Mouse (Mus musculus): Measurements from ENCODE around the gene Wdr86. TPM values are rescaled to one million over a fixed set of nuclear protein-coding genes. Genes with fewer than 3 reads are reported as not detected.

Wdr86 gene
- polyA plus RNA-seq, 1 experiment = not detected

- no peak for TF ChIP-seq GATA1 (IDR thresholded peaks at IDR 0.05; ENCODE audit: borderline replicate concordance, low read length)
- no peaks in the 10 kb centered on the region for H3K36me3 ChIP-seq (replicated peaks; ENCODE audit: low read length)
- H3K27me3 ChIP-seq (replicated peaks) = peaks cover 29% of the 10 kb centered on the region
- H3K9me3 ChIP-seq = no peaks in the 10 kb centered on the region
- peak overlapping the region; percentile 95 for H3K4me3 ChIP-seq (replicated peaks)
- H3K4me1 ChIP-seq = peaks cover 51% of the 10 kb centered on the region
Measured at GRCm38 (mm10) chr5:24751305-24752174, 21.0 kb upstream of the Wdr86 start.

GRCm38 (mm10) chr5:24750321-24751304 is 20.1 kb upstream of the Wdr86 start:
- TF ChIP-seq GATA1 (IDR thresholded peaks at IDR 0.05; ENCODE audit: borderline replicate concordance, low read length) (no peak), FLI1 (IDR thresholded peaks at IDR 0.05; ENCODE audit: low read length) (no peak)
- no peaks in the 10 kb centered on the region for H3K9me3 ChIP-seq
- H3K36me3 ChIP-seq (replicated peaks; ENCODE audit: low read length) = no peaks in the 10 kb centered on the region
- H3K4me3 ChIP-seq (replicated peaks) = peak overlapping the region; percentile 95
- peaks cover 57% of the 10 kb centered on the region for H3K4me1 ChIP-seq
- peaks cover 34% of the 10 kb centered on the region for H3K27me3 ChIP-seq (replicated peaks)

- no peaks in the 10 kb centered on the region for H3K36me3 ChIP-seq (replicated peaks; ENCODE audit: low read length)
- peak overlapping the region; percentile 95 for H3K4me3 ChIP-seq (replicated peaks)
- H3K27me3 ChIP-seq (replicated peaks) = peaks cover 33% of the 10 kb centered on the region
- H3K9me3 ChIP-seq = no peaks in the 10 kb centered on the region
- TF ChIP-seq FLI1 (IDR thresholded peaks at IDR 0.05; ENCODE audit: low read length) (no peak), GATA1 (IDR thresholded peaks at IDR 0.05; ENCODE audit: borderline replicate concordance, low read length) (no peak)
- peaks cover 61% of the 10 kb centered on the region for H3K4me1 ChIP-seq
Measured at GRCm38 (mm10) chr5:24749731-24750130, 19.2 kb upstream of the Wdr86 start.

- H3K4me3 ChIP-seq (replicated peaks) = no peak overlapping the region
- TF ChIP-seq GATA1 (IDR thresholded peaks at IDR 0.05; ENCODE audit: borderline replicate concordance, low read length) = no peak
- TF ChIP-seq FLI1 (IDR thresholded peaks at IDR 0.05; ENCODE audit: low read length) = no peak
- peaks cover 31% of the 10 kb centered on the region for H3K27me3 ChIP-seq (replicated peaks)
- no peaks in the 10 kb centered on the region for H3K9me3 ChIP-seq
- no peaks in the 10 kb centered on the region for H3K36me3 ChIP-seq (replicated peaks; ENCODE audit: low read length)
- peaks cover 62% of the 10 kb centered on the region for H3K4me1 ChIP-seq
Measured at GRCm38 (mm10) chr5:24747533-24747932, 17.0 kb upstream of the Wdr86 start.

- no peaks in the 10 kb centered on the region for H3K9me3 ChIP-seq
- H3K4me1 ChIP-seq = peaks cover 57% of the 10 kb centered on the region
- H3K27me3 ChIP-seq (replicated peaks) = peaks cover 40% of the 10 kb centered on the region
- no peak for TF ChIP-seq GATA1 (IDR thresholded peaks at IDR 0.05; ENCODE audit: borderline replicate concordance, low read length)
- TF ChIP-seq FLI1 (IDR thresholded peaks at IDR 0.05; ENCODE audit: low read length) = no peak
- H3K4me3 ChIP-seq (replicated peaks) = no peak overlapping the region
- no peaks in the 10 kb centered on the region for H3K36me3 ChIP-seq (replicated peaks; ENCODE audit: low read length)
Measured at GRCm38 (mm10) chr5:24743956-24744355, 13.4 kb upstream of the Wdr86 start.

- Histone ChIP-seq H3K36me3 (replicated peaks; ENCODE audit: low read length) (no peaks in the 10 kb centered on the region), H3K4me1 (peaks cover 53% of the 10 kb centered on the region), H3K9me3 (no peaks in the 10 kb centered on the region; the same call in 1 of the 2 replicates), H3K4me3 (replicated peaks) (no peak overlapping the region), H3K27me3 (replicated peaks) (peaks cover 34% of the 10 kb centered on the region)
- no peak for TF ChIP-seq FLI1 (IDR thresholded peaks at IDR 0.05; ENCODE audit: low read length)
- TF ChIP-seq GATA1 (IDR thresholded peaks at IDR 0.05; ENCODE audit: borderline replicate concordance, low read length) = no peak
Measured at GRCm38 (mm10) chr5:24741172-24741885, 10.8 kb upstream of the Wdr86 start.

- Histone ChIP-seq H3K9me3 (no peaks in the 10 kb centered on the region; the same call in 1 of the 2 replicates), H3K4me1 (peaks cover 38% of the 10 kb centered on the region), H3K27me3 (replicated peaks) (peaks cover 28% of the 10 kb centered on the region), H3K4me3 (replicated peaks) (peak overlapping the region; percentile 82), H3K36me3 (replicated peaks; ENCODE audit: low read length) (no peaks in the 10 kb centered on the region)
- TF ChIP-seq FLI1 (IDR thresholded peaks at IDR 0.05; ENCODE audit: low read length) (no peak), GATA1 (IDR thresholded peaks at IDR 0.05; ENCODE audit: borderline replicate concordance, low read length) (no peak)
Measured at GRCm38 (mm10) chr5:24739141-24739753, 8.7 kb upstream of the Wdr86 start.

GRCm38 (mm10) chr5:24738517-24738916 is 8.0 kb upstream of the Wdr86 start:
- Histone ChIP-seq H3K36me3 (replicated peaks; ENCODE audit: low read length) (no peaks in the 10 kb centered on the region), H3K9me3 (no peaks in the 10 kb centered on the region; the same call in 1 of the 2 replicates), H3K4me1 (peaks cover 44% of the 10 kb centered on the region), H3K27me3 (replicated peaks) (peaks cover 28% of the 10 kb centered on the region), H3K4me3 (replicated peaks) (no peak overlapping the region)
- no peak for TF ChIP-seq FLI1 (IDR thresholded peaks at IDR 0.05; ENCODE audit: low read length)
- TF ChIP-seq GATA1 (IDR thresholded peaks at IDR 0.05; ENCODE audit: borderline replicate concordance, low read length) = no peak

GRCm38 (mm10) chr5:24737595-24737994 is 7.1 kb upstream of the Wdr86 start:
- no peaks in the 10 kb centered on the region; the same call in 1 of the 2 replicates for H3K9me3 ChIP-seq
- H3K4me1 ChIP-seq = peaks cover 46% of the 10 kb centered on the region
- H3K4me3 ChIP-seq (replicated peaks) = no peak overlapping the region
- no peaks in the 10 kb centered on the region for H3K36me3 ChIP-seq (replicated peaks; ENCODE audit: low read length)
- no peak for TF ChIP-seq GATA1 (IDR thresholded peaks at IDR 0.05; ENCODE audit: borderline replicate concordance, low read length)
- no peak for TF ChIP-seq FLI1 (IDR thresholded peaks at IDR 0.05; ENCODE audit: low read length)
- peaks cover 28% of the 10 kb centered on the region for H3K27me3 ChIP-seq (replicated peaks)

All from megakaryocyte, embryonic 14.5 days (primary cell).